Mouse (Mus musculus) embryonic fibroblast, embryonic 13.5 days (primary cell): ENCODE measurements at regions not wholly inside any gene's neighbourhood (a gene's known extent, or its start where the extent isn't known, plus 50 kb on each side); places are given as distances from the start of the nearest gene placed in this dataset.

ENCODE experiments used
- H3K27ac ChIP-seq: 2 replicates; pipeline ENCODE4 v1.5.1; 2012; ENCODE audit warnings: low read length, control low read depth, inconsistent platforms; ENCODE audit not compliant: insufficient read depth
- H3K4me1 ChIP-seq: 2 replicates; pipeline ENCODE4 v1.6.1; 2011; ENCODE audit warnings: low read length; ENCODE audit not compliant: control insufficient read depth, insufficient read depth
- H3K4me3 ChIP-seq: 2 replicates; pipeline ENCODE4 v1.5.1; 2011; ENCODE audit warnings: mild to moderate bottlenecking, control low read depth, low read length; ENCODE audit not compliant: insufficient read depth
- CTCF ChIP-seq: IDR thresholded peaks from 2 replicates; pipeline ENCODE4 v1.5.1; 2011; ENCODE audit warnings: mild to moderate bottlenecking, control low read depth, low read length, moderate library complexity, borderline replicate concordance; ENCODE audit not compliant: insufficient read depth
- POLR2A ChIP-seq: IDR thresholded peaks from 2 replicates; pipeline ENCODE4 v1.6.1; 2011; ENCODE audit warnings: low read depth, mild to moderate bottlenecking, control low read depth, low read length, moderate library complexity

- Histone ChIP-seq H3K4me1 (no peaks in the 10 kb centered on the region), H3K27ac (no peak overlapping the region), H3K4me3 (no peak overlapping the region)
- TF ChIP-seq CTCF (no peak), POLR2A (no peak)
These were observed 109.7 kb downstream of the Tmsb4x start for GRCm38 (mm10) chrX:167099411-167099810.

- H3K27ac ChIP-seq, result no peak overlapping the region
- TF ChIP-seq CTCF (no peak), POLR2A (no peak)
- no peaks in the 10 kb centered on the region for H3K4me1 ChIP-seq
- no peak overlapping the region for H3K4me3 ChIP-seq
These were observed 110.2 kb downstream of the Tmsb4x start for GRCm38 (mm10) chrX:167098914-167099313.

- no peak for TF ChIP-seq POLR2A
- peak overlapping the region; percentile 70 for H3K27ac ChIP-seq
- H3K4me3 ChIP-seq, result no peak overlapping the region
- H3K4me1 ChIP-seq, result peaks cover 4% of the 10 kb centered on the region; the same call in 1 of the 2 replicates
These were observed 117.3 kb downstream of the Tmsb4x start for GRCm38 (mm10) chrX:167091841-167092240.

GRCm38 (mm10) chrX:167088930-167089329 lies 120.2 kb downstream of the Tmsb4x start:
- peak overlapping the region; percentile 61 for H3K27ac ChIP-seq
- H3K4me3 ChIP-seq, result no peak overlapping the region
- TF ChIP-seq POLR2A (no peak), CTCF (no peak)
- peaks cover 4% of the 10 kb centered on the region; the same call in 1 of the 2 replicates for H3K4me1 ChIP-seq

- Histone ChIP-seq H3K4me3 (no peak overlapping the region), H3K27ac (no peak overlapping the region; the same call in 1 of the 2 replicates), H3K4me1 (peaks cover 4% of the 10 kb centered on the region; the same call in 1 of the 2 replicates)
- no peak for TF ChIP-seq POLR2A
These were observed 120.7 kb downstream of the Tmsb4x start for GRCm38 (mm10) chrX:167088438-167088837.

GRCm38 (mm10) chrX:167080821-167081220 lies 128.3 kb downstream of the Tmsb4x start:
- H3K27ac ChIP-seq, result no peak overlapping the region
- H3K4me3 ChIP-seq, result no peak overlapping the region
- TF ChIP-seq POLR2A (no peak), CTCF (no peak)
- no peaks in the 10 kb centered on the region for H3K4me1 ChIP-seq

- no peaks in the 10 kb centered on the region for H3K4me1 ChIP-seq
- TF ChIP-seq CTCF (no peak), POLR2A (no peak)
- H3K27ac ChIP-seq, result no peak overlapping the region
- no peak overlapping the region for H3K4me3 ChIP-seq
These were observed 140.0 kb downstream of the Tmsb4x start for GRCm38 (mm10) chrX:167069075-167069474.

GRCm38 (mm10) chrX:167067918-167068317 lies 141.2 kb downstream of the Tmsb4x start:
- no peak overlapping the region for H3K27ac ChIP-seq
- H3K4me1 ChIP-seq, result no peaks in the 10 kb centered on the region
- TF ChIP-seq POLR2A, result no peak
- no peak for TF ChIP-seq CTCF
- no peak overlapping the region for H3K4me3 ChIP-seq

- no peak overlapping the region for H3K27ac ChIP-seq
- TF ChIP-seq POLR2A (no peak), CTCF (no peak)
- no peak overlapping the region for H3K4me3 ChIP-seq
- peaks cover 4% of the 10 kb centered on the region for H3K4me1 ChIP-seq
These were observed 145.2 kb downstream of the Tmsb4x start for GRCm38 (mm10) chrX:167063881-167064280.

- TF ChIP-seq POLR2A, result no peak
- TF ChIP-seq CTCF, result no peak
- no peak overlapping the region for H3K4me3 ChIP-seq
- H3K4me1 ChIP-seq, result peaks cover 5% of the 10 kb centered on the region
- no peak overlapping the region for H3K27ac ChIP-seq
These were observed 156.7 kb downstream of the Tmsb4x start for GRCm38 (mm10) chrX:167052456-167052855.

GRCm38 (mm10) chrX:167050066-167050465 lies 159.0 kb downstream of the Tmsb4x start:
- H3K27ac ChIP-seq, result peak overlapping the region; percentile 18; the same call in 1 of the 2 replicates
- H3K4me1 ChIP-seq, result no peaks in the 10 kb centered on the region
- H3K4me3 ChIP-seq, result no peak overlapping the region
- no peak for TF ChIP-seq POLR2A
- TF ChIP-seq CTCF, result no peak
